In genomic region chr10:81412586-81413309, GRCm38 (mm10) we compare ENCODE assay signal across 9 mouse cellular contexts. TPM values are rescaled to one million over a fixed set of nuclear protein-coding genes. Genes with fewer than 3 reads are reported as not detected.
A peak's percentile ranks its signal among the peaks of the same experiment; 100 is the strongest.
DNase-seq lines count a peak whose midpoint lies in the region; ATAC-seq lines count a peak whose summit lies in the region.
"Had no signal": no experiment of that assay in that cellular context is flagged by ENCODE, and none has a peak within 500 bp of the region (broad histone marks: within the 10 kb centered on the region; RNA-seq: fewer than 3 reads in every experiment).

No protein-coding gene starts in this region.

- peaks cover 27% of the 10 kb centered on the region for H3K36me3 ChIP-seq in heart, embryonic 14.5 days (ENCODE audit: control insufficient read depth, insufficient read depth, low read length)
- H3K36me3 ChIP-seq in forebrain, embryonic 16.5 days (ENCODE audit: control insufficient read depth, insufficient read depth), result no peaks in the 10 kb centered on the region
- no peaks in the 10 kb centered on the region for H3K36me3 ChIP-seq in liver, embryonic 16.5 days (ENCODE audit: control insufficient read depth, insufficient read depth)

- no peak overlapping the region; a peak in 1 of 4 replicates for H3K4me3 ChIP-seq in heart, embryonic 14.5 days (ENCODE audit: control insufficient read depth in 1 of 2, insufficient read depth in 1 of 2, low read depth in 1 of 2, low read length in 2 of 2)
- no peak overlapping the region for H3K4me3 ChIP-seq in forebrain, embryonic 16.5 days (replicated peaks; ENCODE audit: low read length)
- H3K4me3 ChIP-seq in liver, embryonic 16.5 days (ENCODE audit: low read depth, low read length), result no peak overlapping the region

- no peaks in the 10 kb centered on the region for H3K9me3 ChIP-seq in heart, embryonic 14.5 days (ENCODE audit: control insufficient read depth, low read length)
- H3K9me3 ChIP-seq in forebrain, embryonic 16.5 days (ENCODE audit: control insufficient read depth, low read length), result no peaks in the 10 kb centered on the region
- no peaks in the 10 kb centered on the region for H3K9me3 ChIP-seq in liver, embryonic 16.5 days (replicated peaks; ENCODE audit: control insufficient read depth, low read length)

- WGBS in heart, embryonic 14.5 days, result 69% methylated on average over 16 of the region's 16 CpGs
- 75% methylated on average over 16 of the region's 16 CpGs for WGBS in forebrain, embryonic 16.5 days
- 58% methylated on average over 16 of the region's 16 CpGs for WGBS in liver, embryonic 16.5 days (ENCODE audit: insufficient replicate concordance)

- peaks cover 71 to 94% of the 10 kb centered on the region in 2 experiments for H3K4me1 ChIP-seq in heart, embryonic 14.5 days (ENCODE audit: control insufficient read depth in 2 of 2, insufficient read depth in 2 of 2, low read length in 2 of 2)
- H3K4me1 ChIP-seq in forebrain, embryonic 16.5 days (replicated peaks; ENCODE audit: control insufficient read depth, insufficient read depth, low read length), result peaks cover 59% of the 10 kb centered on the region
- peaks cover 71% of the 10 kb centered on the region for H3K4me1 ChIP-seq in liver, embryonic 16.5 days (ENCODE audit: control insufficient read depth, low read depth, low read length)

- peak overlapping the region; percentile 52 for H3K4me2 ChIP-seq in heart, embryonic 14.5 days (ENCODE audit: low read length)
- H3K4me2 ChIP-seq in forebrain, embryonic 16.5 days (ENCODE audit: low read length), result no peak overlapping the region
- H3K4me2 ChIP-seq in liver, embryonic 16.5 days (ENCODE audit: low read depth, low read length), result no peak overlapping the region

- intact Hi-C loops in heart, postnatal 10 days (cut with DNase I), result no loop called here

- DNase-seq in heart, postnatal 10 days, result no peak
- DNase-seq in brain, adult 2 months (ENCODE audit: low read depth, low spot score), result peak; percentile 65
- no peak for DNase-seq in layer of hippocampus, postnatal 25 days (ENCODE audit: extremely low spot score in 1 of 2, low spot score in 1 of 2)
- DNase-seq in urinary bladder, postnatal 14 days (ENCODE audit: low spot score), result no peak
- no peak for DNase-seq in urinary bladder, adult 2 months (ENCODE audit: low spot score)

- H3K27me3 ChIP-seq in heart, embryonic 14.5 days (ENCODE audit: control insufficient read depth, insufficient read depth, low read length), result no peaks in the 10 kb centered on the region
- no peaks in the 10 kb centered on the region for H3K27me3 ChIP-seq in forebrain, embryonic 16.5 days (replicated peaks; ENCODE audit: control insufficient read depth, insufficient read depth, low read length)
- H3K27me3 ChIP-seq in liver, embryonic 16.5 days (ENCODE audit: control insufficient read depth, insufficient read depth, low read depth, low read length), result peaks cover 12% of the 10 kb centered on the region

- ATAC-seq in heart, embryonic 14.5 days (ENCODE audit: insufficient number of reproducible peaks, insufficient read depth, low FRiP score, low read depth), result no peak
- ATAC-seq in forebrain, embryonic 16.5 days, result no peak
- ATAC-seq in liver, embryonic 16.5 days (ENCODE audit: low read depth), result no peak

- H3K9ac ChIP-seq in heart, embryonic 14.5 days (ENCODE audit: low read length), result peak overlapping the region; percentile 55; the same call in 1 of the 2 replicates
- no peak overlapping the region for H3K9ac ChIP-seq in forebrain, embryonic 16.5 days (replicated peaks; ENCODE audit: low read depth, low read length)
- H3K9ac ChIP-seq in liver, embryonic 16.5 days (ENCODE audit: low read depth, low read length), result 0 out of 2 replicates have a peak overlapping the region, but pooled peaks have one; percentile 12

- H3K27ac ChIP-seq in heart, embryonic 14.5 days (replicated peaks in 1 of 2; ENCODE audit: control insufficient read depth in 1 of 2, insufficient read depth in 1 of 2, low read depth in 2 of 2, low read length in 2 of 2), result peak overlapping the region; percentile 92 to 97
- H3K27ac ChIP-seq in forebrain, embryonic 16.5 days (ENCODE audit: low read length), result peak overlapping the region; percentile 76
- H3K27ac ChIP-seq in liver, embryonic 16.5 days (ENCODE audit: low read length), result peak overlapping the region; percentile 55

RNA-seq across cellular contexts. Expression of gene Smim24, which starts 19.9 kb away (rescaled TPM):
- 3.8 and 4.7 TPM in 2 replicates for polyA plus RNA-seq in heart, embryonic 14.5 days (2014; fragmentation: Nextera tagmentation; extraction: Ambion mirVana)
- 1 to 10 TPM; 1.3 to 2.2 TPM for total RNA-seq in heart, postnatal 10 days (2021)
- 1.2 and 1.8 TPM in 2 replicates for polyA plus RNA-seq in forebrain, embryonic 16.5 days (2015; fragmentation: Nextera tagmentation; extraction: Ambion mirVana)
- 1.7 and 4.1 TPM in 2 replicates for polyA plus RNA-seq in liver, embryonic 16.5 days (2015; fragmentation: Nextera tagmentation; extraction: Ambion mirVana)
- 1 to 10 TPM; 1.4 to 3.1 TPM for total RNA-seq in layer of hippocampus, postnatal 25 days (2021)
- 5.0 and 6.9 TPM in 2 replicates for polyA plus RNA-seq in urinary bladder, adult 2 months (2012; rRNA removed)

RNA-seq across cellular contexts. Expression of gene Gm48552, which starts 23.9 kb away (rescaled TPM):
- 1.0 TPM in 2 replicates for polyA plus RNA-seq in heart, embryonic 14.5 days (2014; fragmentation: Nextera tagmentation; extraction: Ambion mirVana)
- total RNA-seq in heart, postnatal 10 days (2021), result under 1 TPM; 0.77 to 0.98 TPM
- 1.0 and 2.2 TPM in 2 replicates for polyA plus RNA-seq in forebrain, embryonic 16.5 days (2015; fragmentation: Nextera tagmentation; extraction: Ambion mirVana)
- 0.44 and 0.48 TPM in 2 replicates for polyA plus RNA-seq in liver, embryonic 16.5 days (2015; fragmentation: Nextera tagmentation; extraction: Ambion mirVana)
- 1 to 10 TPM; 3.2 to 4.7 TPM for total RNA-seq in layer of hippocampus, postnatal 25 days (2021)
- polyA plus RNA-seq in urinary bladder, adult 2 months (2012; rRNA removed), result 2.7 and 3.6 TPM in 2 replicates
- total RNA-seq: monocyte, adult 5-6 weeks had no signal

RNA-seq across cellular contexts. Expression of gene Gm48551, which starts 28.5 kb away (rescaled TPM):
- polyA plus RNA-seq in heart, embryonic 14.5 days (2014; fragmentation: Nextera tagmentation; extraction: Ambion mirVana), result 1.7 and 2.0 TPM in 2 replicates
- under 1 TPM; 0.74 to 0.87 TPM for total RNA-seq in heart, postnatal 10 days (2021)
- polyA plus RNA-seq in forebrain, embryonic 16.5 days (2015; fragmentation: Nextera tagmentation; extraction: Ambion mirVana), result 6.2 and 8.8 TPM in 2 replicates
- polyA plus RNA-seq in liver, embryonic 16.5 days (2015; fragmentation: Nextera tagmentation; extraction: Ambion mirVana), result 0.54 and 0.55 TPM in 2 replicates
- 1 to 10 TPM; 2.6 to 3.7 TPM for total RNA-seq in layer of hippocampus, postnatal 25 days (2021)
- polyA plus RNA-seq in urinary bladder, adult 2 months (2012; rRNA removed), result 3.6 and 3.8 TPM in 2 replicates
- total RNA-seq: monocyte, adult 5-6 weeks had no signal

RNA-seq across cellular contexts. Expression of gene Dohh, which starts 28.5 kb away (rescaled TPM):
- polyA plus RNA-seq in heart, embryonic 14.5 days (2014; fragmentation: Nextera tagmentation; extraction: Ambion mirVana), result 52.6 and 53.5 TPM in 2 replicates
- 10 to 100 TPM; 53.2 to 57.5 TPM for total RNA-seq in heart, postnatal 10 days (2021)
- polyA plus RNA-seq in forebrain, embryonic 16.5 days (2015; fragmentation: Nextera tagmentation; extraction: Ambion mirVana), result 86.0 and 91.0 TPM in 2 replicates
- polyA plus RNA-seq in liver, embryonic 16.5 days (2015; fragmentation: Nextera tagmentation; extraction: Ambion mirVana), result 46.3 and 48.3 TPM in 2 replicates
- total RNA-seq in layer of hippocampus, postnatal 25 days (2021), result 10 to 100 TPM; 79.1 to 87.1 TPM
- polyA plus RNA-seq in urinary bladder, adult 2 months (2012; rRNA removed), result 42.9 and 47.4 TPM in 2 replicates

RNA-seq across cellular contexts. Expression of gene Fzr1, which starts 34.4 kb away (rescaled TPM):
- 64.6 and 67.0 TPM in 2 replicates for polyA plus RNA-seq in heart, embryonic 14.5 days (2014; fragmentation: Nextera tagmentation; extraction: Ambion mirVana)
- total RNA-seq in heart, postnatal 10 days (2021), result 10 to 100 TPM; 39.7 to 41.2 TPM
- 121 and 133 TPM in 2 replicates for polyA plus RNA-seq in forebrain, embryonic 16.5 days (2015; fragmentation: Nextera tagmentation; extraction: Ambion mirVana)
- 128 and 138 TPM in 2 replicates for polyA plus RNA-seq in liver, embryonic 16.5 days (2015; fragmentation: Nextera tagmentation; extraction: Ambion mirVana)
- total RNA-seq in layer of hippocampus, postnatal 25 days (2021), result 10 to 100 TPM; 65.9 to 66.6 TPM
- 34.1 and 34.4 TPM in 2 replicates for polyA plus RNA-seq in urinary bladder, adult 2 months (2012; rRNA removed)
